Mouse (Mus musculus) midbrain, embryonic 11.5 days (tissue): ENCODE measurements around the gene Kremen1. TPM values are rescaled to one million over a fixed set of nuclear protein-coding genes. Genes with fewer than 3 reads are reported as not detected.

ENCODE experiments used
- ATAC-seq: fragments of 200-750 bp; cut with Nextera tagmentation; 2 replicates; pipeline ENCODE4 v1.8.0; 2017; ENCODE audit warnings: moderate TSS enrichment, moderate library complexity; ENCODE audit not compliant: low FRiP score
- DNase-seq: peaks from one replicate; pipeline ENCODE4 v3.0.0; 2015; ENCODE audit warnings: low spot score; ENCODE audit errors: missing footprints
- H3K27ac ChIP-seq: fragments of 300-500 bp; sonication (generic); 2 replicates; pipeline ENCODE4 v1.5.1; 2014; ENCODE audit warnings: low read depth, low read length
- H3K27me3 ChIP-seq: fragments of 300-500 bp; sonication (generic); 2 replicates; pipeline ENCODE4 v1.6.1; 2014; ENCODE audit warnings: mild to moderate bottlenecking, low read length, moderate library complexity, mixed read lengths; ENCODE audit not compliant: control insufficient read depth, insufficient read depth
- H3K36me3 ChIP-seq: fragments of 300-500 bp; sonication (generic); 2 replicates; pipeline ENCODE4 v1.6.1; 2014; ENCODE audit warnings: mild to moderate bottlenecking, low read length, moderate library complexity, mixed read lengths; ENCODE audit not compliant: control insufficient read depth, insufficient read depth
- H3K4me1 ChIP-seq: fragments of 300-500 bp; sonication (generic); 2 replicates; pipeline ENCODE4 v1.6.1; 2014; ENCODE audit warnings: low read length; ENCODE audit not compliant: control insufficient read depth, insufficient read depth
- H3K4me2 ChIP-seq: fragments of 300-500 bp; sonication (generic); 2 replicates; pipeline ENCODE4 v1.6.1; 2014; ENCODE audit warnings: mild to moderate bottlenecking, moderate library complexity
- H3K4me3 ChIP-seq: fragments of 300-500 bp; sonication (generic); 2 replicates; pipeline ENCODE4 v1.5.1; 2014; ENCODE audit warnings: low read depth, low read length
- H3K9ac ChIP-seq: fragments of 300-500 bp; sonication (generic); 2 replicates; pipeline ENCODE4 v1.6.1; 2014; ENCODE audit warnings: low read length
- H3K9me3 ChIP-seq: fragments of 300-500 bp; sonication (generic); 2 replicates; pipeline ENCODE4 v1.6.1; 2016; ENCODE audit warnings: low read length; ENCODE audit not compliant: control insufficient read depth
- WGBS: fragments of 180-500 bp; shearing (Covaris S2); extraction: QIAGEN DNeasy Blood & Tissue Kit; methylation state at CpG from one replicate; pipeline ENCODE4 v1.1.7; 2014; 5-methylcytosine and 5-hydroxymethylcytosine counted together
- polyA plus RNA-seq: library from polyadenylated mRNA; unstranded; fragments of >200 nt; fragmentation: Nextera tagmentation; extraction: Ambion mirVana; gene quantifications from 2 replicates; pipeline ENCODE4 v1.2.1, GENCODE M21; 2014

The Kremen1 gene
- polyA plus RNA-seq, 1 experiment from 2014 or later = 6.9 TPM

DNA sequence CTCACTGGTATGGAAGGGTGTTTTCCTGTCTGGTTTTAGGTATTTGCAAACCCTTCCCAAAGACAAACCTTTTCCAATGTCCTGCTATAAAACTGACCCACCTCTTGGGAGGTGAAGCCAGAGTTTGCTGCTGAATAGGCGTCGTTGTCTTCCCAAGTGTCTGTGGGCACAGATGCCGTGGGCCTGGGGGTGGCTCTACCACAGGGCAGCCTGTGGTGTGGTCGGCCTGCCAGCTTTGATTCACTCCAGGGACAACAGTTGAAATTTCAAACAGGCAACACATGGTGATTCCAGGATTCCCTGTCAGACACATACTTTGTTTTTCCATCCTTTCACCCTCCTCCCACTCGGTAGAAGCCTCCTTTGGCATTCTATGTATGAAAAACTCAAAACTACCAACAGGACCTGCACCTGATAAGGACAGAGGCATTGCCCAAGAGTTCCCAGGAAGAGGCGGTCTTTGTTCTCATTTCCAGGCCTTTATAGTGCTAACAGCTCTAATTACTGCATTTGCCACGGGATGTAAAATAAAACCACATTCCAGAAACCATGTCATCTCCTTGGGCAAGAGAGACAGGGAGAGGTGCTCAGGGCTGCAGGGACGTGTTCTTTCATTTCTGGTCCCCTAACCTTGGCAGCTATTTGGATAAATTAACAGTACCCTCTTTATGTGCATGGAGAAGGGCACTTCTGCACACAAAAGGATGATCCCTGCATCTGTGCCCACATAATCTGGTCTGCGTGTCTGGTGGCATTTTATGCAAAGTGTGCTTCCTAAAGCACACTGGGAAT, 10.1 kb upstream of the Kremen1 start:
- Histone ChIP-seq H3K4me1 (peaks cover 3% of the 10 kb centered on the region; the same call in 1 of the 2 replicates), H3K4me3 (no peak overlapping the region), H3K9ac (no peak overlapping the region), H3K4me2 (no peak overlapping the region), H3K36me3 (no peaks in the 10 kb centered on the region), H3K27ac (no peak overlapping the region), H3K27me3 (no peaks in the 10 kb centered on the region), H3K9me3 (no peaks in the 10 kb centered on the region)
- ATAC-seq (no peak), DNase-seq (no peak)
- 78% methylated on average over 9 of the region's 9 CpGs for WGBS

DNA sequence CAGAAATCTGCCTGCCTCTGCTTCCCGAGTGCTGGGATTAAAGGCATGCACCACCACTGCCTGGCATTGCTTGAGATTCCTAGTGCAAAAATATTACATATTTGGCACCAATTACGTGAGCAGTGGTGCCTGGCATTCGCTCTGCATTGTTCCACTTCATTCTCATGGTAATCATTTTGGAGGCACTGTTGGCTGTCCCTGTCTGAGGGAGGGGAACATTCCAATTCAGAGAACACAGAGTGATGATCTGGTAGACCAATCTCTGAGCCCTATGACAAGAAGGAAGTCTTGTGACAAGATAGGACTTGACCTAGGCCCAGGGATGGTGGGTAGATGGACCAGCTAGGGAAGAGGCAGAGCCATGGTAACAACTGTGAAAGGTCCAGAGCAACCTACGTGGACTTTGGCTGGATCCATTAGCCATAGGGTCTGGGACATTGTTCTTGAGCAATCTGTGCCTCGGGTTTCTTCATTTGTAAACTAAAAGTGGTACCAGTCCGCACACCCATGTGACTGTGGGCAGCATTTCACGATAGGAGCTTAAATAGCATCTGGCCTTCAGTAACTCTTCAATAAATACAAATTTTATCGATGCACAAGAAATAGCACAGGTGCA, 8.6 kb upstream of the Kremen1 start:
- H3K27me3 ChIP-seq = no peaks in the 10 kb centered on the region
- 87% methylated on average over 8 of the region's 8 CpGs for WGBS
- H3K4me2 ChIP-seq = no peak overlapping the region
- peaks cover 3% of the 10 kb centered on the region; the same call in 1 of the 2 replicates for H3K4me1 ChIP-seq
- no peak overlapping the region for H3K4me3 ChIP-seq
- H3K9ac ChIP-seq = no peak overlapping the region
- no peaks in the 10 kb centered on the region for H3K36me3 ChIP-seq
- no peak overlapping the region for H3K27ac ChIP-seq
- ATAC-seq (no peak), DNase-seq (no peak)
- no peaks in the 10 kb centered on the region for H3K9me3 ChIP-seq

DNA sequence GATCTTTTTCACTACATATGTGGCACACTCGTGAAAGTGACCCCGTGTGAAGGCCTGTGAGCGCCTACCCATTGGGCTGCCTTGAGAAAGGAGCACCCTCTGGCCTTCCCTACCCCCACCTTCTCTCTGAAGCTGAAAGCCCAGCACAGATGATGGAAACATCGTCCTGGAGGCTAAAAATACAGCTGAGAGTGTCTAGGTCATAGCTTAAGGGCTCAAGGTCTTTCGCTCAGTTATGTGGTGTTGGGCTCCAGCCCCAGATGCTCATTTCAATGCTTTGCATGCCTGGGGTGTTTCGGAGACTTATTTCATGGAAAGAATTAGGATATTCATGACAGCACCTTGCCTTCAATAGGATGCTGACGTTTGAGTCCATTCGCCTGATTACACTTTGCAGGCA, 4.4 kb upstream of the Kremen1 start:
- DNase-seq (no peak), ATAC-seq (no peak)
- no peaks in the 10 kb centered on the region for H3K4me1 ChIP-seq
- H3K4me2 ChIP-seq = no peak overlapping the region
- H3K9me3 ChIP-seq = no peaks in the 10 kb centered on the region
- H3K4me3 ChIP-seq = no peak overlapping the region
- 87% methylated on average over 8 of the region's 8 CpGs for whole genome bisulfite sequencing
- H3K9ac ChIP-seq = no peak overlapping the region
- H3K27me3 ChIP-seq = no peaks in the 10 kb centered on the region; the same call in 1 of the 2 replicates
- H3K27ac ChIP-seq = no peak overlapping the region
- H3K36me3 ChIP-seq = no peaks in the 10 kb centered on the region

DNA sequence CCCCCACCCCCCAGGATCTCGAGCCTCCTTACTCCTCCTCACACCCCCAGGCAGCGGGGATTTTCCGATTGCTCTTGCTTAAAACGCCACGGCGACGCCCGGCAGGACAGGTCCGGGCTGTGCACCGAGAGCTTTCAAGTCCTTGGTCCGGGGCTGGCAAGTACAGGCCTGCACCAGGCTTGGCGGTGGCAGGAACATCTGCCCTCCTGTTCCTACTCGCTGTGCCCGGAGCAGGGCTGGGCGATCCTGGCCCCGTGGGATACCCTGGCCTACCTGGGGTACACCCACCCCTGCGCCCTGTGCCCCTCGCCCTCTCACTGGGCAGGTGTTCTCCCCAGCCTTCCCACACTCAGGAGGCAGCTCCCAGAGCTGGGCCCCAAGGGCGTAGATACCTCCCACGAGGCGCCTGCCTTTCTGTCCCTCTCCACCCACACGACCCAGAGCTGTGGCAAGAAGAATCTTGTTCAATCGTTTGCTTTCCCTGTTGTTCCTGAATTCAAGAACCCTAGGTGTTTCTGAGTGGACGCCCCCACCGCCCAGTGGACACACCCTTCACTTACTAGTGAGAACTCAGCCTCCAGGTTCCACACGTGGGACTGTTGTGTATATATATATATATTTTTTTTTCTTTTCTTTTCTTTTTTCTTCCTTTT, 1.8 kb upstream of the Kremen1 start:
- no peak overlapping the region for H3K4me3 ChIP-seq
- ATAC-seq (no peak), DNase-seq (no peak)
- no peak overlapping the region for H3K27ac ChIP-seq
- WGBS = 56% methylated on average over 26 of the region's 26 CpGs
- H3K9ac ChIP-seq = no peak overlapping the region
- peaks cover 3% of the 10 kb centered on the region; the same call in 1 of the 2 replicates for H3K27me3 ChIP-seq
- no peak overlapping the region for H3K4me2 ChIP-seq
- H3K4me1 ChIP-seq = peaks cover 2% of the 10 kb centered on the region; the same call in 1 of the 2 replicates
- H3K36me3 ChIP-seq = no peaks in the 10 kb centered on the region
- no peaks in the 10 kb centered on the region for H3K9me3 ChIP-seq

DNA sequence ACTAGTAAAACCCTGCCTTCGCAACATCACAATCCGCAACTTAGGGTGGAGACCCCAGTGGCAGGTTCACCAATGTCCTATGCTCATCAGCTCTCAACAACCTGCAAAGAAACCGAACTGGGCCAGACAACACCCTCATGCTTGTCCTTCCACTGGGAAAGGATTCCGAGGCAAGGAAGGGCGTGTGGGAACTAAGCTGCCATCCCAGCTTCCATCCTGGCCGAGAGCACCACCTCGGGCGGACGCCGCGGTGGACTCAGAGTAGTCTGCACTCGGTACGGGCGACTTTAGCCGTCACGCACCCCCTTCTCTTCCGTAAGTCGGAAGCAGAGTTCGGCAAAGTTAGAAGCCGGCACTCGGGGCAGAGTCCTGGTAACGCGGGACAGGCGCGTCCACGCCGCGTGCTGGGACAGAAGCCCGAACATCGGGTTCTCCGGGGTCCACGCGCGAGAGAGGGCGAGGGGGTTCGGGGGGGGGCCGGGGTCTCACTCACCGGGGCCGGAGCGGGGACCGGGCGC, 357 bp downstream of the Kremen1 start:
- H3K4me3 ChIP-seq = peak overlapping the region; percentile 89
- no peaks in the 10 kb centered on the region for H3K36me3 ChIP-seq
- no peak; the same call in 1 of the 2 replicates for ATAC-seq
- no peak overlapping the region for H3K27ac ChIP-seq
- 1% methylated on average over 42 of the region's 42 CpGs for WGBS
- H3K4me1 ChIP-seq = peaks cover 2% of the 10 kb centered on the region; the same call in 1 of the 2 replicates
- peak; percentile 95 for DNase-seq
- H3K4me2 ChIP-seq = peak overlapping the region; percentile 88
- H3K27me3 ChIP-seq = peaks cover 3% of the 10 kb centered on the region; the same call in 1 of the 2 replicates
- peak overlapping the region; percentile 86 for H3K9ac ChIP-seq
- H3K9me3 ChIP-seq = no peaks in the 10 kb centered on the region

DNA sequence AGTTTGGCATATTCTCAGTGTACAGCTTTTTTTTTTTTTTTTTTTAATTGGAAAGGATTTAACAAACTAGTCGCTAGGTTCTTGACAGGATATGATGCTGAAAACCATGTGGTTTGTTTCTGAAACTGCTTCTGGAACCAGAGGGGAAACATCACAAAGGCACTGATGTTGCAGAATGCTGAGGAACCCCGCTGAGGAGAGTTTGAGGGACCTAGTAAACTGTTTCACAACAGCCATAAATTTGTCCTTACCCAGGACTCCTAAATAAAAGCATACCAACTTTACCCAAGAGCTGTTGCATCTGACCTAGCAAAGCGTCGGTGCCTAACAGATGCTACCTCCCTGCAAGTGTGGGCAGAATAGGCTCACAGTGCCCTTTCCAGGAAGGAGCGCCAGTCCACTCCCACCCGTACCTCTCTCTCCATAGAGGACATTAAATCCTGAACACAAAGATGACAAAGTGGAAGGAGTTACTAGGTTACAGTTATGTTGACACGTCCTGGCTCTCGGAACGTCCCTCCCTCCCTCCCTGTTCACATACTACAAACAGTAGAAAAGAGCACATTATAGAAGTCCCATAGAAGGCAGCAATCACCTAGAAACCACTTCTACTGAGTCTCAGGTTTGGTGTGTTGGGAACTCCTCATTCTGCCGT, 1.3 kb downstream of the Kremen1 start:
- Histone ChIP-seq H3K27ac (no peak overlapping the region), H3K9ac (no peak overlapping the region), H3K36me3 (no peaks in the 10 kb centered on the region), H3K4me1 (peaks cover 2% of the 10 kb centered on the region; the same call in 1 of the 2 replicates), H3K4me2 (peak overlapping the region; percentile 88), H3K9me3 (no peaks in the 10 kb centered on the region), H3K4me3 (peak overlapping the region; percentile 89; the same call in 1 of the 2 replicates), H3K27me3 (peaks cover 3% of the 10 kb centered on the region; the same call in 1 of the 2 replicates)
- DNase-seq = no peak
- WGBS = 73% methylated on average over 10 of the region's 10 CpGs
- ATAC-seq = no peak

DNA sequence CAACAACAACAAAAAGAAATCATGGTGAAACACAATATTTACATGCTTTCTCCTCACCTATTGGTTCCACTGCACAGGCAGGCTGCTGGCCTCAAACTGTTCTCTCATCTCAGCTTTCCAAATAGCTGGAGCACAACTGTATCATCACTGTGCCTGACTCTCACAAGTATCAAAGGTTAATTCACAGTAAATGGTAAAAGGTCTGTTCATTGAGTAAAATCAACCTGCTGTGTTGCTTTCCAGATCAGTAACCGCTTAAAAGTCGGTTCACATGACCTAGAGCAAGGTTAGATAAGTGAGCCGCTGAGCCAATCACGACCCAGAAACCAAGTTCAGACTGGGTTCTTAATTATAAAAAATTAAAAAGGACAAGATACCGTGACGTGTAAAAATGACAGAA, 3.3 kb downstream of the Kremen1 start:
- no peak for ATAC-seq
- whole genome bisulfite sequencing = 94% methylated on average over 6 of the region's 6 CpGs

DNA sequence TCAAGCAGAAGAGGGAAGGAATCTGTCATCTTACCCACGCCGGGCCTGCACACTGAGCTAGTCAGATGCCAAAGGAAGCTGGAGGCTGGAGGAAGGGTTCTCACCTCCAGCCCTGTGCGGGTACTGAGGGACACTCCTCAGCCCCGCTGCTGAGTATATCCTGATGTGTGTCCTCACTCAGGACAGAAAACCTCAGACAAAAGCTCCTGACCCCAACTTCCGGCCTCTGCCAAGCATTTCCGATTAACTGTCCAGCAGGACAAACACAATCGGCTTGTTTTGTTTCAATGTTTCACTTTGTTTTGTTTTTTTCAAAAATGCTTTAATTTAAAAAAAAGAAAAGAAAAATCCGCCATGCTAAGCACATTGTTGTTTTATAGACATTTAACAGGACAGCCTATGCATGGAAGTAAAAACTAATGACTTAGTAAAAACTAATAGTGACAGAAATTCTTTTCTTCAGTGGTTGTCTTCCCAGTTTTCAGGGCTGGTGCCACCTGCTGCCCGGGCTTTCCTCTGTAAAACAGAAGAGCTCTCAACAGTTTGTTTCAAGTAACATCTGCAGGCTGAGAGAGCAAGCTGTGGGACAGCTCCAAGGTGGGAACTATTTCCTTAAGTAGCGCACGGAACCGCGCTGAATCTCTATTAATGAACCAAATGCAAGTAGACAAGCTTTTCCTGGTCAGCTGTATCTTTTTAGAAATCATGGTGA, 4.1 kb downstream of the Kremen1 start:
- Histone ChIP-seq H3K9ac (no peak overlapping the region), H3K4me2 (no peak overlapping the region), H3K27ac (no peak overlapping the region), H3K4me1 (peaks cover 2% of the 10 kb centered on the region; the same call in 1 of the 2 replicates), H3K36me3 (no peaks in the 10 kb centered on the region), H3K9me3 (no peaks in the 10 kb centered on the region), H3K27me3 (peaks cover 3% of the 10 kb centered on the region; the same call in 1 of the 2 replicates), H3K4me3 (no peak overlapping the region)
- DNase-seq (no peak), ATAC-seq (no peak)
- WGBS = 86% methylated on average over 13 of the region's 13 CpGs

More for the DNA sequence above, 3.3 kb downstream of the Kremen1 start:
- Histone ChIP-seq H3K4me3 (no peak overlapping the region), H3K4me1 (peaks cover 2% of the 10 kb centered on the region; the same call in 1 of the 2 replicates), H3K36me3 (no peaks in the 10 kb centered on the region), H3K4me2 (no peak overlapping the region), H3K9ac (no peak overlapping the region), H3K27me3 (peaks cover 3% of the 10 kb centered on the region; the same call in 1 of the 2 replicates), H3K27ac (no peak overlapping the region), H3K9me3 (no peaks in the 10 kb centered on the region)
- no peak for DNase-seq
